In the genomic region with DNA sequence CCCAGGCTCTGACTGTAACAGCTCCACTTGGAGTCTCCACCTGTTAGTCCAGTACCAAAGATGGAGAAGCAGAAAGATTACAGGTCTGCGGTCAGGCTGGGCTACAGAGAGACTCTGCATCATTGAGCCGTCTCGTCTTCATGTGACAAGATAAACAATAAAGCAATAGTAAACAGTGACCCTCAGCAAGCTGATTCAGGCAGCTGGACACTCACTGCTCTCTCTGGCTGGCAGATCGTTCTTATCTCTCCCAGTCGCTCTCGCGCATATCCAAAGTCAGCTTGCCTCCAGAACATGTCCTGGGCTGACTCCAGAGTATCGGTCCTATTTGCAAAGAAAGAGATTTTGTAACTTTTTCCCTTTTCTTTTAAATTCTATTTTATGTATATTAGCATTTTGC, we compare ENCODE assay signal across 19 mouse cellular contexts. TPM values are rescaled to one million over a fixed set of nuclear protein-coding genes. Genes with fewer than 3 reads are reported as not detected.
DNase-seq lines count a peak whose midpoint lies in the region; ATAC-seq and TF ChIP-seq lines count a peak whose summit lies in the region.
"Had no signal": no experiment of that assay in that cellular context is flagged by ENCODE, and none has a peak within 500 bp of the region (broad histone marks: within the 10 kb centered on the region; RNA-seq: fewer than 3 reads in every experiment).

No protein-coding gene starts in this region.

- ATAC-seq in heart, postnatal 0 days (ENCODE audit: insufficient read depth, low read depth): 0 out of 2 replicates have a peak, but pooled peaks have one; percentile 6
- ATAC-seq in heart, embryonic 11.5 days (replicated peaks; ENCODE audit: insufficient number of reproducible peaks, low FRiP score, low TSS enrichment): no peak
- ATAC-seq: forebrain, embryonic 15.5 days; hindbrain, postnatal 0 days had no signal

- H3K4me1 ChIP-seq in heart, postnatal 0 days (ENCODE audit: control insufficient read depth, insufficient read depth): peaks cover 8% of the 10 kb centered on the region
- H3K4me1 ChIP-seq in heart, embryonic 11.5 days (ENCODE audit: control insufficient read depth, insufficient read depth, low read length): peaks cover 13% of the 10 kb centered on the region
- H3K4me1 ChIP-seq in lung, adult 2 months (ENCODE audit: control insufficient read depth, insufficient read depth, low read length): peaks cover 11% of the 10 kb centered on the region
- peaks cover 26% of the 10 kb centered on the region for H3K4me1 ChIP-seq in hindbrain, embryonic 10.5 days (replicated peaks)

- TF ChIP-seq EP300 in heart, postnatal 0 days (IDR thresholded peaks at IDR 0.05; ENCODE audit: low read depth): no peak

- no peak overlapping the region for H3K4me3 ChIP-seq in heart, postnatal 0 days (ENCODE audit: low read depth, low read length)
- no peak overlapping the region for H3K4me3 ChIP-seq in heart, embryonic 11.5 days (ENCODE audit: low read depth, low read length)
- H3K4me3 ChIP-seq in lung, adult 2 months (replicated peaks; ENCODE audit: extremely low read depth, low read depth, low read length): no peak overlapping the region
- H3K4me3 ChIP-seq in hindbrain, embryonic 10.5 days: no peak overlapping the region
- H3K4me3 ChIP-seq: embryonic facial prominence, embryonic 12.5 days; forebrain, embryonic 15.5 days; heart, embryonic 10.5 days; hindbrain, embryonic 13.5 days had no signal

- H3K9me3 ChIP-seq in heart, postnatal 0 days (replicated peaks; ENCODE audit: control insufficient read depth, low read length): no peaks in the 10 kb centered on the region
- H3K9me3 ChIP-seq in heart, embryonic 11.5 days (replicated peaks; ENCODE audit: control insufficient read depth, low read length): no peaks in the 10 kb centered on the region
- H3K9me3 ChIP-seq in hindbrain, embryonic 10.5 days: no peaks in the 10 kb centered on the region
- H3K9me3 ChIP-seq: embryonic facial prominence, embryonic 12.5 days; forebrain, embryonic 15.5 days; heart, embryonic 10.5 days; hindbrain, embryonic 13.5 days had no signal

- H3K36me3 ChIP-seq in heart, postnatal 0 days (replicated peaks; ENCODE audit: control insufficient read depth, insufficient read depth, low read length): peaks cover 37% of the 10 kb centered on the region
- peaks cover 8% of the 10 kb centered on the region for H3K36me3 ChIP-seq in heart, embryonic 11.5 days (ENCODE audit: control insufficient read depth, insufficient read depth, low read length)
- H3K36me3 ChIP-seq in hindbrain, embryonic 10.5 days: peaks cover 19% of the 10 kb centered on the region; the same call in 1 of the 2 replicates

- H3K4me2 ChIP-seq in heart, postnatal 0 days (ENCODE audit: low read depth, low read length): no peak overlapping the region
- no peak overlapping the region for H3K4me2 ChIP-seq in heart, embryonic 11.5 days
- H3K4me2 ChIP-seq: embryonic facial prominence, embryonic 12.5 days; forebrain, embryonic 15.5 days; hindbrain, embryonic 13.5 days had no signal

- no peak overlapping the region for H3K27ac ChIP-seq in heart, postnatal 0 days (ENCODE audit: low read depth)
- no peak overlapping the region for H3K27ac ChIP-seq in heart, embryonic 11.5 days (ENCODE audit: low read depth, low read length)
- H3K27ac ChIP-seq in hindbrain, embryonic 10.5 days: no peak overlapping the region
- H3K27ac ChIP-seq: embryonic facial prominence, embryonic 12.5 days; forebrain, embryonic 15.5 days; heart, embryonic 10.5 days; hindbrain, embryonic 13.5 days; hindbrain, postnatal 0 days had no signal

- peak; percentile 37 to 80 for DNase-seq in adrenal gland, adult (ENCODE audit: inconsistent age in 2 of 2, low spot score in 1 of 2)
- no peak for DNase-seq in adrenal gland, adult 8-10 months
- no peak for DNase-seq in heart, postnatal 0 days (ENCODE audit: low spot score)
- peak; percentile 29 for DNase-seq in lung, postnatal 10 days
- DNase-seq in lung, adult 2 months: no peak
- DNase-seq in thymus, postnatal 10 days (ENCODE audit: low spot score in 2 of 2): no peak
- no peak for DNase-seq in hindbrain, embryonic 10.5 days (ENCODE audit: low spot score)
- DNase-seq: cerebellum, adult 11-12 months; cerebellum, adult 9-10 months; cerebellum, postnatal 25 days; gastrocnemius, postnatal 10 days; heart, adult 18-20 months; heart, postnatal 4 days had no signal

- no peaks in the 10 kb centered on the region for H3K27me3 ChIP-seq in heart, postnatal 0 days (ENCODE audit: control insufficient read depth, insufficient read depth, low read length)
- H3K27me3 ChIP-seq in heart, embryonic 11.5 days (ENCODE audit: control insufficient read depth, insufficient read depth, low read length): no peaks in the 10 kb centered on the region
- H3K27me3 ChIP-seq in hindbrain, embryonic 10.5 days (ENCODE audit: insufficient read depth, poor library complexity, severe bottlenecking): peaks cover 5% of the 10 kb centered on the region
- H3K27me3 ChIP-seq: embryonic facial prominence, embryonic 12.5 days; forebrain, embryonic 15.5 days; hindbrain, embryonic 13.5 days had no signal

- no peak for TF ChIP-seq POLR2A in lung, adult 2 months (IDR thresholded peaks at IDR 0.05; ENCODE audit: borderline replicate concordance, extremely low read depth, low read depth, low read length)

- H3K9ac ChIP-seq in heart, postnatal 0 days (replicated peaks; ENCODE audit: low read depth, low read length): no peak overlapping the region
- no peak overlapping the region for H3K9ac ChIP-seq in heart, embryonic 11.5 days (ENCODE audit: low read depth, low read length)
- H3K9ac ChIP-seq: embryonic facial prominence, embryonic 12.5 days; forebrain, embryonic 15.5 days; hindbrain, embryonic 13.5 days had no signal

- WGBS in heart, postnatal 0 days: 51% methylated on average over 8 of the region's 8 CpGs
- 31% methylated on average over 8 of the region's 8 CpGs for WGBS in heart, embryonic 11.5 days (ENCODE audit: insufficient replicate concordance)
- WGBS in lung, adult 2 months: 47% methylated on average over 8 of the region's 8 CpGs
- 90% methylated on average over 8 of the region's 8 CpGs for WGBS in hindbrain, embryonic 10.5 days

- TF ChIP-seq CTCF in heart, postnatal 0 days (IDR thresholded peaks at IDR 0.05; ENCODE audit: low read depth): no peak
- TF ChIP-seq CTCF in lung, adult 2 months (IDR thresholded peaks at IDR 0.05; ENCODE audit: insufficient read depth, low read length): no peak

RNA-seq across cellular contexts. Expression of a gene that starts 6.4 kb away (rescaled TPM):
- 10 to 100 TPM; 31.5 to 56.0 (median 44.0) TPM for total RNA-seq in adrenal gland, adult 8-10 months (2022)
- total RNA-seq in heart, postnatal 0 days (2014; rRNA removed; ENCODE audit: low replicate concordance): 13.9 and 40.0 TPM in 2 replicates
- 6.6 and 7.0 TPM in 2 replicates for polyA plus RNA-seq in heart, postnatal 0 days (2015; fragmentation: Nextera tagmentation; extraction: Ambion mirVana)
- 12.1 and 13.5 TPM in 2 replicates for polyA plus RNA-seq in heart, embryonic 11.5 days (2014; fragmentation: Nextera tagmentation; extraction: Ambion mirVana)
- polyA plus RNA-seq in lung, adult 2 months (2012; rRNA removed): 19.9 and 34.7 TPM in 2 replicates
- polyA plus RNA-seq in hindbrain, embryonic 10.5 days (2016; fragmentation: Nextera tagmentation; extraction: Ambion mirVana): 8.7 and 11.0 TPM in 2 replicates

RNA-seq across cellular contexts. Expression of a gene that starts 36.3 kb away (rescaled TPM):
- total RNA-seq in adrenal gland, adult 8-10 months (2022): 10 to 100 TPM; 45.7 to 50.8 (median 47.5) TPM
- 8.1 and 12.8 TPM in 2 replicates for total RNA-seq in heart, postnatal 0 days (2014; rRNA removed; ENCODE audit: low replicate concordance)
- 27.2 and 29.1 TPM in 2 replicates for polyA plus RNA-seq in heart, postnatal 0 days (2015; fragmentation: Nextera tagmentation; extraction: Ambion mirVana)
- 21.8 and 27.3 TPM in 2 replicates for polyA plus RNA-seq in heart, embryonic 11.5 days (2014; fragmentation: Nextera tagmentation; extraction: Ambion mirVana)
- 3.1 and 3.8 TPM in 2 replicates for polyA plus RNA-seq in lung, adult 2 months (2012; rRNA removed)
- polyA plus RNA-seq in hindbrain, embryonic 10.5 days (2016; fragmentation: Nextera tagmentation; extraction: Ambion mirVana): 20.7 and 24.4 TPM in 2 replicates

Comparison
In these comparisons a context has a peak if more than half of its experiments do, and no peak if none do; other contexts are left out.
1. DNase-seq: peak in adrenal gland, adult (2 of 2) and lung, postnatal 10 days (single experiment); none in adrenal gland, adult 8-10 months (single experiment), heart, postnatal 0 days (single experiment), lung, adult 2 months (single experiment), thymus, postnatal 10 days (0 of 2) and hindbrain, embryonic 10.5 days (single experiment).